Mouse (Mus musculus) frontal cortex, adult (tissue): ENCODE data around the gene Enpp5.

Experiments
- ATAC-seq: cut with Nextera tagmentation; 2 replicates; pipeline ENCODE4 v1.9.2; 2017; ENCODE audit warnings: mild to moderate bottlenecking, moderate library complexity, mixed read lengths; ENCODE audit not compliant: low TSS enrichment

The Enpp5 gene

DNA sequence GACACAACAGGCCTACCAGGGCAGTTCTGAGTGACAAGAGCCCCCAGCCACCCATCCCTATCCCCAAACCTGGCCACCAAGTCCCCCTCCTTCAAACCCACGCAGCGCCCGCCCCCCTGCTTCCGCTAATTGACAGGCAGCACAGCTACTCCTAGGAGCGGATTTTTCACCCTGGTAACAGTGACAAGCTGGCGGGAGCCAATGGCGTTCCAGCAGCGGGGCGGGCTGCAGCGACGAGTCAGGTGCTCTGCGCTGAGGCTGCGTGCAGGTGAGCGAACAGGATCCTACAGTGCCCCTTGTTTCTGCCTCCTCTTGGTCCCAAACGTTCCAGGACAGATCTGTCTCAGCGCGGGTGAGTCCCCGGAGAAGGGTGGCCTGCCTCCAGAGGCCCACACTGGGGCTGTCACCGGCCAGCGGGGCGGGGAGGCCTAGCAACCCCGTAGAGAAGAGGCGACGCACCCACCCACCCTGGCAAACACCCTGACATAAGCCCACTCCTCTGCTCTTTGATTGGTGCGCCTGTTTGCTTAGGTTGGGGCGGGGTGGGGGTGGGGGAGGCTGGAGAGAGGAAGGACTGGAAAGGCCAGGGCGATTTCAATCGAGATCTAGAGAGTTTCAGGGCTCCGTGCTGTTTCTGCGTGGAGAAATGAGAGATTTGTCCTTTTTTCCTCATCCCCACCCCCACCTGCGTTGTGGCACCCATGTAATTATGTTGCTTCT lies at the start of gene Enpp5:
Enpp5 (plus strand) TSS at position 183 of the 720 bp plus-strand sequence.
- peak; percentile 97 for ATAC-seq

DNA sequence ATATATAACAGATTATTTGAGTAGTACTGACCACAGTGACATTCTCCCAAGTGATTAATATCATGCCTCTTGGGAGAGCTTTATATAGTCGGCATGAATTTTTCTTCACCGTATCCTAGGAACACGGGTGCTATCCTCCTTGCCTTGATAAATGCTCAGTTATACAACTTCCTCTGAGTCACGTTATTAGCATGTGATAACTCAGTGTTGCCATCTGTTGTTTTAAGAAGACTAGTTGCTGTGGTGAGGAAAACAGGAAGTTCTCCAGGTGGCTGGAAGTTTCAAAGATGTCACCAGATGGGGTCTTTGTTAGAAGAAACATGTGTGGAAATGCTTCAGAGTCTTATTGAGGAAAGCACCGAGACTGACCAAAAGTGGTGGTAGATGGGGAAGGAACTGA lies 49.0 kb upstream of the Enpp5 start:
- ATAC-seq, result no peak

DNA sequence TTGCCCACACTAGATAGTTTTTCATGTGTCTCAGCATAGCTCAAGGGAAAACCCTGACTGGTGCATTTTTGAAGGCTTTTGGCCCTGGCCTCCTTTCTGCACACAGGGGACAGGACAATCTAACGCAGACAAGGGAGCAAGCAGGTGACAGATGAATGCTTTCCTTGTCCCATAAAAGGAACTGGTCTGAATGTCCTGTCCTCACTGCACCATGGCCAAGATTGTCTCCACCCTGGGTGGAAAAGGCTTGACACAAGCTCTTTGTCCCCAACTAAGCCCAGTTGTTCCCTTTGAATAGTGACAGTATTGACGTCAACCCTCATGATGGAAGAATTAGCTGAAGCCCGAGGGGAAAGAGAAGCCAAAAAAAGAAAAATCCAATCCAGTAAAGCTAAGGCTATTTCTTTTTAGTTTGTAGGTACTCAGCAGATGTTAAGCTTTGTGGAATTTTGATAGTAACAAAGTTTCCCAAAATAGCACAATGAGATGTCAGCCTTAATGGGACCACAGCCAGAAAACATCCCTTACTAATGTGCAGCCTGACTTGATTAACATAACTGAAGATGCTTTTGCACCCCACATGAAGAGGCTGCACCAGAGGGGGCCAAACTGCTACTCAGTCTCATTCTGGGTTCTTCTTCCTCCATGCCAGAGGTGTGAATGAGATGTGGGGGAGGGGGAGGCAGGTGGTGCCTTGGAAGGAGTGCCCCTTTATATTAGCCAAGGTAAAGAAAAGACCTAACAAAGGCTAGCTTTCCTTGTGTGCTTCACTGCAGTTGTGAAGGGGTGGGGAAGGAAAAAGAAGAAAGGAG lies 47.6 kb upstream of the Enpp5 start:
- peak; percentile 58 for ATAC-seq

DNA sequence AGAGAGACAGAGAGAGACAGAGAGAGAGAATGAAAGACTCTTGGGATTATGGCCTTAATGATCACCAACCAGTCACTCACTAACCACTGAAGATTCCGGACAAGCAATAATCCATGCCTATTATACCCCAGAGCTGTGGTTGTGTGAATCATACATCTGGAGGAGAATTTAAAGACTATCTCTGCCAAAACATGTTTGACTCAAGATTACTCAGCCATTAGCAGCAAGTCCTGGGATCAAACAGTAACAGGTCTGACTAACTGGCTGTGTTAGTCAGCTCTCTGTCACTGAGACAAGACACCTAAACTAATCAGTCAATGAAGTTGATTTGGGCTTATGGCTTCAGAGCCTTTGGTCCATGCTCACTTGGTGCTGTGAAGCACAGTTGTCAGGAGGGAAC lies 43.6 kb upstream of the Enpp5 start:
- no peak for ATAC-seq

DNA sequence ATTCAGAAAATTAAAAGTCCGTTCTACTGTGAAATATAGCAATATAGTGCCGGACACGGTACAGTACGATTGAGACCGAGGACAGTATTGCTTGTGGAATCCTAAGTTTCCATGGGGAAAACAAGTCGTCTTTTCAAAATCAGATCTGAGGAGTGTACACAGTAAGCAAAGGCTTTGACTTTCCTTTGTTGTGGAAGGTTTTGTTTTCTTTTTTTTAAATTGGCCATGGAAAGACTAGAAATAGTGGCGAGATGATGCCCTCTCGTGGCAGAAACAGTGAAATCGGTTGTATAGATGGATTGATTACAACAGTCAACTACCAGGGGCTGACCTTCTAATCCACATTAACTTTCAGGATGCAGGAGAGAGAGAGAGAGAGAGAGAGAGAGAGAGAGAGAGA lies 40.0 kb upstream of the Enpp5 start:
- ATAC-seq, result no peak

DNA sequence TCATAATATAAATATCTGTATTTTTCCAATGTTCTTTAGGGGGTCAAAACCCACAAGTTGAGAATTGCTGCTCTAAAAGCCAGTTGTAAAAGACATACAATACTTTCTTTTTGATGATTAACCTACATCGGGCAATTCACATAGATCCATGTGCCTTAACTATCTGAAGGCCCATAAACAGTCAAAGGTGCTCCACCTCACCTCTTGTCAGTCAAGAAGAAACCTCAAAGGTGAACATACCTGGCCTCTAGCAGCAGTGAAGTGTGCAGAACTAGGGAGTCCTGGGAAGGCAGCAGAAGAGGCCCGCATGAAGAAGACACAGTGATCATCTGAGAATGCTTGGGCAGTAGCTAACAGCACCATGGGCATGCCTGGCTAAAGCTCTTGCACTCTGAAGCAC lies 38.2 kb upstream of the Enpp5 start:
- no peak for ATAC-seq

DNA sequence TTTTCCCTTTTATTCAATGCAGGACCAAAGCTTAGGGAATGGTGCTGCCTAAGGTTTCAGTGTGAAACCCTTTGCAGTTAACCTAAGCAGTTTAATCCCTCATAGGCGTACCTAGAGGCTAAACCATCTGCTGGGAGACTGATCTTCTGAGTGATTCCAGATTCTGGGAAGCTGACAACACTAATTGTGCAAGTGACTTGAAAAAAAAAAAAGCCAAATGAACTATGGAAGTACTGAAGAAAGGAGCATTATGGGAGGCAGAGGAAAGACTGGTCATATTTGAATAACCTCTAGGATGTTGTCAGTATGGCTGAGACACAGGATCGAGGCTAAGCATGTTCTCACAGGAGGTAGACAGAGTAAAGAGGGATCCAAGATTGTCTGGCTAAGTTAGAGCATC lies 36.3 kb upstream of the Enpp5 start:
- ATAC-seq, result no peak

DNA sequence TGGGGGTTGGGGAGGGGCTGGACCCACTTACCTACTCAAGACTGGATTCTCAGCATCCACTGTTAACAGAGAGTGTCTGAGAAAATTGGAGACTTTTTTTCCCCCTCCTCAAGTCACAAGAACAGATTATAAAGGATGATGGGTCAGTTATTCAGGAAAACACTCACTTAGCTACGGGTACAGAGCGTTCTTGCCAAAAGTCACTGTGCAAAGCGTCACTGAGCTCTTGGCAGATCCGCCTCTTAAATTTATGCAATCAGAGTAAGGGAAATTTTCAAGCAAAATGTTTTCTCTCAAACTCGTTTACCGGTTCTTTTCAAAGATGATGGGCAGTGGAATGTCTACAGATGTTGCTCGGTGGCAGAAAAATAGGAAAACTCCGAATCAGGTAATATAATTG lies 35.8 kb upstream of the Enpp5 start:
- 0 out of 2 replicates have a peak, but pooled peaks have one; percentile 51 for ATAC-seq

DNA sequence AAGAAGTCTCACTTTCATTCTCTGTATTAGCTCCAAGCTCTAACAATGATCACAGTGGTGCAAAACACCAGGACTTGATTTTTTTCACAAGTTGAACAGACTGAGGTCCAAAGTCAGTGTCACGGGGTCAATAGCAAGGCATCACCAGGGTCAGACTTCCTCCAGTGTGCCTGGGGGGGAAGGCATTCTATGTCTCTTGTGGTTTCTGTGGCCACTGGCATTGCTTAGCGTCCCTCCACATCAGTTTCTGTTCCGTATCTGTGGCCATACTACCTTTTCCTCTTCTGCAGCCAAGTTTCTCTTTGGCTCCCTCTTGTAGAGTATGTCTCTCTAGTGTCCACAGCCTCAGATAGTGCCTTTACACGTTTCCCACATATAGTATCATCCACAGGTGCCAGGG lies 25.2 kb upstream of the Enpp5 start:
- no peak for ATAC-seq

DNA sequence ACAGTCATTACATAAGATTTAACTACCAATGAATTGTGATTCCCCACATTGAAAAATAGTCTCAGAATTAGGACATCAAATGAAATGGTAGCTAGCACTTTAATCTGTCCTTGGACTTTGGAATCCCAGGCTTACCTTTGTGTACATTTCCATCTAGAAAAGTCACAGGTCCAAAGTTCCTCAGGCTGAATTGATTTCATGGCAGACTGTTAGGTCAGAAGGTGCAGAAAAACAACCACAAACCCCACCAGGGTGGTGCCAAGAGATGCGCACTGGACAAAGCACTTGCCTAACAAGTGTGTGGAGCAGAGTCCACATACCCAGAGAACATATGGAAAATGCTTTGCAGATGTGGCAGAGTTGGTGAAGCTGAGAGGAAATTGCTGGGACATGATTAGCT lies 21.5 kb upstream of the Enpp5 start:
- no peak for ATAC-seq

DNA sequence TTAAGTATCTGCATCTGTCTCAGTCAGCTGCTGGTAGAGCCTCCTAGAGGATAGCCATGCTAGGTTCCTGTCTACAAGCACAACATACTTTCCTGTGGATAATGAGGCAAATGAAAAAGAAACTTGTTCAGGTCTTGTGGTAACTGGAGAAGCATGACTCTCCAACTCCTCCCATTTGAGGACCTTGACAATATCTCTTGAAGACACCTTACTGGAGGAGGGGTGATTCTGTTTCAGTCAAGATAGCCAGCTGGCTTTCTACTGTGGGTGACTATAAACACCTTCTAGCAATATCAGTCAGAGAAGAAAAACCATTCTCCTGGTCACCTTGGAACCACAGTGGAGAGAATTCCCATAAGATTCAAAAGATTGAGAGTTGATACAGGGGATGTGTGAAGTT lies 20.5 kb upstream of the Enpp5 start:
- ATAC-seq, result no peak

DNA sequence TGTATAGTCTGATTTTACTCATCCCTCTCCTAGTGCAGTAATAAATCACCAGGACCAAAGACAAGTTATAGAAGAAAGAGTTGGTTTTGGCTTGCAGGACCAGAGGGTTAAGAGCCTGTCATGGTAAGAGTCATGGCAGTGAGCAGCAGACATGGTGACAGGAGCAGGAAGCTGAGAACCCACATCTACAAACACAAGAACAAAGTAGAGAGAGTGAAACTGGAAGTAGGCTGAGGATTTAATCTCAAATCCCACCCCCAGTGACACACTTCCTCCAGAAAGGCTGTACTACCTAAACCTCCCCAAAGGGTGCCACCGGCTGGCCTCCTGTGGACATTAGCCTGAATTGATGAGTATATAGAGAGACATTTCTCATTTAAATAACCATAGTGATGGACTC lies 17.8 kb upstream of the Enpp5 start:
- no peak for ATAC-seq

DNA sequence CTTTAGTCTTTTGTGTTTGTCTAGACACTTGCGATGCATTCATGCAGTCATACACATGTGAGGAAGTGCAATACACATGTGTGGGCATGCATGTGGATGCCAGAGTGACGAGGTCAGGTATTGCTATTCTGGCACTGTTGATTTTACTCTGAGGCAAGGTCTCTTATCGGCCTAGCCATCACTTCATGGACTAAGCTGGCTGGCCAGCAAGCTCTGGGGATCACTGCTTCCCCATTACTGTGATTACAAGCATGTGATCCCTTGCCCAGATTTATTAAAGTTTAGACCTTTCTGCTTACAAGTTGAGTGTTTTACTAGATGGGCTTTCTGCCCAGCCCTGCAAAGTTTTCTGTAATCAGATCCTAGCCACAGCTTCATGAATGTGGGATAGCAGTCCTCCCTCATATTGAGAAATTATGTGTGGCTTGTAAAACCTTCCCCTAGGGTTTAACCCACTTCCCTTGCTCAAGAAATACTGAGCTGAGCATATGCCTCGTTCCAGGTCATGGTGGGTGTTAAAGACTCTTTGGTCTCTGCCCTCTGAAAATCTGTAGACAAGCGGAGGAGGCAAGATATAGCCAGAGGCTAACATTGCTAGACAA lies 17.2 kb upstream of the Enpp5 start:
- no peak for ATAC-seq

DNA sequence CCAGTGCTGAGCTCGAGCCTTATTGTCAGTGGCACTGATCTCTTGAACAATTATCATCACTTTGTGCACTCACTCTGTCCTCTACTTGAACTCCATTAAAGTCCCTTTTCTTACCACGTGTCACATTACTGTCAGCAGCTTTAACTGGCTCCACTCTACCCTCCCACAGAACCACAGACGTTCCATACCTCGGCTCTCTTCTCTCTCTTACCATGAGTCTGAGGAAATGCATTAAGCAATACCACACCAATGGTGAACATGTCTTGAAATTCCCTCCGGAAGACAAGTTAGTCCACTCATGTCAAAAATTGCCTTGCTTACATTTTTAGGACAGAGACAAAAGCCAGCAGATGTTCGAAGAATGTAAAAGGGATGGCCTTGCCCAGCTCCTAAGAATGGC lies 9.7 kb upstream of the Enpp5 start:
- ATAC-seq, result no peak

DNA sequence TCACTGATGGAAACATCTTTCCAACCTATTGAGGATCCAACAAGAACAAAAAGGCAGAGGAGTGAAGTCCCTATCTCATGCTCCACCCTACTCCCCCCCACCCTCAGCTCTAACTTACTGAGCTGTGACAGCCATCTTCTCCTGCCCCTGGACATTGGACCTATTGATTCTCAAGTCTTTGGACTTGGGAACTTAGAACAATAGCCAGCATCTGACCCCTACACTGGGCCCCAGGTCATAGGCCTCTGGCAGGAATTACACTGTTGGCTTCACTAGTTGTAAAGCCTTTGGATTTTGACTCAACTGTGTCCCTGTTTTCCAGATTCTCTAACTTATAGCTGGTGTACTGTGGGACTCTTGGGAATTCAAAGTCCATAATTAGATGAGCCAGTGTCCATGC lies 6.9 kb upstream of the Enpp5 start:
- no peak for ATAC-seq

DNA sequence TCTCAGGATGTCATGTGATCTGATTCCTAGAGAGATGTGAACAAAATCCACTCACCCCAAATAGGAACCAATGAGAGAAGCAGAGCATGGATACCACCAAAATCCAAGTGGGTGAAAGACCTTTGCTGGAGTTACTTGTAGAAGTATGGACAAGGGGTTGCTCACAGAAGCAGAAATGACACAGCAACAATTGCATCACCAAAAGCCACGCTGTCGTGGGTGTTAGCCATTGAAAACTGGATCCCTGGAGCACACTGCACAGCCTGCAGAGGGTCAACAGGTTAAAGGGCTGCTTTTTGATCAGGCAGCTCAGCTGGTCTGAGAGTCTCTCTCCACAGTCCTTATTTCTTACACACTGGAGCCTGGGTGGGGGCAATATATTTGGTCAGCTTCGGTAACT lies 3.0 kb upstream of the Enpp5 start:
- no peak for ATAC-seq

DNA sequence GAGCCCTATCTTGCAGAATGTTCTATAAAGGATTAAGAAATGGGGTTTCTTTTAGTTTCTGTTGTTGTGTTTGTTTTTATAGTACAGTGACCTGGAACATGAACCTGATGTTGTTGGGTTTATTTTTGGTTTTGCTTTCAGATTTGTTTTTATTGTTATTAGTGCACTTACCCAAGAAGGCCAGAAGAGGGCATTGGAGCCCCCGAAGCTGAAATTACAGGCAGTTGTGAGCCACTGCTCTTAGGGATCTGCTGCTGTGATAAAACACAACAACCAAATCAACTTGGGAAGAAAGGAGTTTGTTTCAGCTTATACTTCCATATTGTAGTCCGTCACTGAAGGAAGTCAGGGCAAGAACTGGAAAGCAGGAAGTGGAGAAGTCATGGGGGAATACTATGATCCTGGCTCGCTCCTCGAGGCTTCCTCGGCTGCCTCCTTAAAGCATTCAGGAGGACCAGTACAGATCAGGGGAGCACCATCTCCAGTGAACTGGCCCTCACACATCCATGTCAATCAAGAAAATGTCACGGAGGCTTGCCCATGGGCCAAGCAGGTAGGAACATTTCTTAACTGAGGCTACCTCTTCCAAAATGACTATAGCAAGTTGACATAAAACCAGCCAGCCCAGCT lies 2.4 kb upstream of the Enpp5 start:
- no peak for ATAC-seq

DNA sequence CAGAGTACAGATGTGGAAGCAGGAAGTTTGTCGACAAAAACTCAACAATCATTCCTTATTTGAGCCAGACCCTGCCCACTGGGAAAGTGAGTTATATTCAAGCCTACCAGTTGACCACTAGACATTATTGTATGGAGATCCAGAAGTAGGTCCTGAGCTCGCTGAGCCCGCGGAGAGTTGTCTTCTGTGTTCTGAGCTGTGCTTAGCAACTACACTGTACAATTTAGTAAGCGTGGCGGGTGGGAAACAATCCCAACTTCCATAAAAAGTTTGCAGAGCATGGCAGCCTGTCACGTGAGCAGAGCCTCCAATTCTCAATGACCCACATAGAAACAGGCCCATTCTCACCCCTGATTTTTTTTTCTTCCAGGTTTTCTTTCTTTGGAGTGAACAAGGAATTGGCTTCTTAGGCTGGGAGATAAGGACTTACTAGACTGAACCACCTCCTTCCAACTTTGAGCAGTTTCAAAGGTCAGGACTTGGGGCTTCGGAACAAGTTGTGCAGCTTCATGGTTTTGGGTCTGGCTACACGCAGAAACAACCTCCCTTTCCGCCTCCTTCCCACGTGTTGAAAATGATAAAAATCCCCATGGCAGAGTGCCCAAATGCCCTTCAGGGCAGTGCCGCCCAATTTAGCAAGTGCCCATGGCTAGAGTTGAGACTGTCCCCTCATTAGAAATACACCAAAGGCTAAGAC lies 1.3 kb upstream of the Enpp5 start:
- no peak for ATAC-seq

DNA sequence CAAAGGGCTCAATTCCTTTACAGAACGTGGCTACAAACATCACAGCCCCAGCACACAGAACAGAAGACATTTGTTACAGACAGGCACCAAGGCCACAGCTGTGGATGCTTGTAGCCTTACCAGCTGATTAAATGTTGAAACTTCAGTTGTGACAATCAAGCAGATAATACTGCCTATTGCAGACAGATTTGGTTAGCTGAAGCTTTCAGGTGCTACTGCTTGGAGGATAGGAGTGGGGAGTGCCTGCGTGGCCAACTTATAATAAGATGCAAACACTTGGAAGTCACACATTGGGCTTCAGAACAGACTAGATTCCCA lies 811 bp upstream of the Enpp5 start:
- ATAC-seq, result no peak

DNA sequence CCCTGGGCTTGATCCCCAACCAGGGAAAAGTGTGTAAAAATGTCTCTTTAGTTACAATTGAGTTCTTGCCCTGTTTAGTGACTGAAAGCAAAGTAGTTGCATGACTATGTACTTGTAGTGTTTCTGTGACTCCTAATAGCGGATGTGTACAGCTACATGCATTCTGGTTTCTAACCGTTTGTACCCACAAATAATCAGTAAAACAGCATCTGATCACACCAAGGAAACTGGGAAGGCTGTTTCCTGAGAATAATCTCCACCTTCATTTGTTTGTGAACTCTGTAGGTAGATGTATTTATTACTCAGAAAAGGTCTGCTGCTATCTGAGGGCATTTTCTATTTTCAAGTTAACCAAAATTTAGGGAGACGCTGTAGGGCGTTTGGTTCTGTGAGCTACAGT lies 4.5 kb downstream of the Enpp5 start:
- no peak for ATAC-seq

DNA sequence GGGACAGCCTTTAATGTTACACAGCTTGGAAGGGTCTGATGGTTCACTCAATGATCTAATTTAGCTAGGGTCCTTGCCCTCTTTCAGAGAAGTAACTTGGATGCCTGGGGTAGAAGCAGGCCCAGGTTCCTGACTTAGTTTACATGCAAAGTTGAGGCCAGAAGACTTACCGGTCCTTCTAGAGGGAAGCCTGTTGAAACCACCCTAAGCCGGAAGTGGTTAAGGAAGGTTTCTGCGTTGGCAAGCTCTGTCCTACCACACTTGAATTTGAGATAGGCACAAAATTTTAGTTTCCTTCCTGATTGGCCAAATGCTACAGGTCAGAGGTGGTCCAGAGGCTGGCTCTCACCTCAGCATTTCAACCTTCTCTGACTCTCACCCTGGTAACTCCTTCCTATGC lies 9.6 kb downstream of the Enpp5 start:
- no peak for ATAC-seq

DNA sequence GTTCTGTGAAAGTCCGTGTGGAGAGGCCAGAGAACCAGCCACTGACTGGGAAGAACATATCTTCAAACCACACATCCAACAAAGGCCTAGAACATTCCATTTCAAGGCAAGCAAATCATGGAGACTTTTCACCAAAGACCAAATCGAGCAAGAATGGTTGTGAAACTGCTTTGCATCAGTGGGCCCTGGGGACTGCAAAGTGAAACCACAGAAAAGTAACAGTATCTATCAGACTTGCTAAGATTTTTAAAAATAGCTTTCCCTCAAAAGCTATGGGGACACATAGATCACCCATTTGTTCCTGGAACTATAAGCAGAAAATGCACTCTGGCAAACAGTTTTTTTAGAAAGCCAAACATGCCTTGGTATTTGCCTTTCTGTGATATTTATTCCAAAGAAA lies 12.3 kb downstream of the Enpp5 start:
- no peak for ATAC-seq
